ENCODE assay signal across 25 mouse cellular contexts in the genomic region with DNA sequence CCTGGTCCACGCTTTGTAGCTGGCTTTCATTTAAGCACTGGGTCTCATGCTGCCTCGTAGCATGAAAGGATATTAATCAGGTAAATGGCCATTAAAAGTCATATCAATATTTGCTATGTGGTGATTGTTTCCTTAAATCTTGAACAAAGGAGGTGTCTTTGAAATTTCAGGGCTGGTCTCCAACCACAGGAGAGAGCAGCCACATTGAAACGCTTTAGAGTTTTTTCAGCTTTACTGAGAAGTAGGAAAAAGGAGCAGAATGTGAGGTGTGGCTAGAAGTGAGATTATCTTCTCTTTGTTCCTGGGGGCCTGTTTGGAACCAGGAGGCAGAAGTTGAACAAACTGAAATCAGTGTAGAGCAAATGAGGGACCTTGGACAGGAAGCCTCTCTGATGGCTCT.
DNase-seq lines count a peak whose midpoint lies in the region; ATAC-seq and TF ChIP-seq lines count a peak whose summit lies in the region.
"Had no signal": no experiment of that assay in that cellular context is flagged by ENCODE, and none has a peak within 500 bp of the region (broad histone marks: within the 10 kb centered on the region; RNA-seq: fewer than 3 reads in every experiment).

No protein-coding gene starts in this region.

- no peak for TF ChIP-seq CTCF in midbrain, postnatal 0 days (IDR thresholded peaks at IDR 0.05)
- no peak for TF ChIP-seq CTCF in intestine, postnatal 0 days (IDR thresholded peaks at IDR 0.05; ENCODE audit: low read depth)

- H3K27ac ChIP-seq in midbrain, embryonic 15.5 days: peak overlapping the region; percentile 15; the same call in 1 of the 2 replicates
- no peak overlapping the region for H3K27ac ChIP-seq in midbrain, postnatal 0 days (ENCODE audit: low read depth, low read length)
- peak overlapping the region; percentile 30 for H3K27ac ChIP-seq in limb, embryonic 10.5 days
- H3K27ac ChIP-seq in stomach, embryonic 16.5 days (ENCODE audit: low read length): peak overlapping the region; percentile 56
- no peak overlapping the region for H3K27ac ChIP-seq in intestine, postnatal 0 days (ENCODE audit: low read depth, low read length)
- H3K27ac ChIP-seq: embryonic facial prominence, embryonic 12.5 days; embryonic facial prominence, embryonic 15.5 days; gastrocnemius, adult 2 months; hindbrain, embryonic 13.5 days had no signal

- no peak for ATAC-seq in midbrain, embryonic 15.5 days (replicated peaks)
- no peak for ATAC-seq in midbrain, postnatal 0 days (ENCODE audit: low FRiP score)
- peak; percentile 58; the same call in 1 of the 2 replicates for ATAC-seq in stomach, embryonic 16.5 days (ENCODE audit: insufficient read depth, low FRiP score)
- no peak for ATAC-seq in intestine, postnatal 0 days
- ATAC-seq: forebrain, embryonic 14.5 days; forebrain, postnatal 0 days; hindbrain, embryonic 16.5 days; Patski had no signal

- H3K4me1 ChIP-seq in midbrain, embryonic 15.5 days: no peaks in the 10 kb centered on the region
- H3K4me1 ChIP-seq in midbrain, postnatal 0 days (ENCODE audit: insufficient read depth, low read length): no peaks in the 10 kb centered on the region
- H3K4me1 ChIP-seq in limb, embryonic 10.5 days: peaks cover 21% of the 10 kb centered on the region
- no peaks in the 10 kb centered on the region for H3K4me1 ChIP-seq in stomach, embryonic 16.5 days (ENCODE audit: control insufficient read depth, insufficient read depth, low read length)
- H3K4me1 ChIP-seq in intestine, postnatal 0 days (replicated peaks; ENCODE audit: control insufficient read depth, insufficient read depth, low read length): no peaks in the 10 kb centered on the region
- H3K4me1 ChIP-seq: embryonic facial prominence, embryonic 12.5 days; embryonic facial prominence, embryonic 15.5 days; hindbrain, embryonic 13.5 days had no signal

- no peak for DNase-seq in midbrain, postnatal 0 days (ENCODE audit: low spot score)
- no peak for DNase-seq in limb, embryonic 10.5 days (ENCODE audit: low spot score)
- no peak for DNase-seq in lung, postnatal 25 days (ENCODE audit: low spot score)
- DNase-seq: adrenal gland, postnatal 10 days; adrenal gland, postnatal 36 days; B cell, adult 2 months; cerebellum, adult 11 months; cerebellum, adult 2 months; cerebellum, adult 9-11 months; cerebellum, postnatal 25 days; forebrain, postnatal 0 days; gastrocnemius, adult 2 months; gastrocnemius, postnatal 14 days had no signal

- no peaks in the 10 kb centered on the region for H3K27me3 ChIP-seq in midbrain, embryonic 15.5 days (replicated peaks)
- no peaks in the 10 kb centered on the region for H3K27me3 ChIP-seq in midbrain, postnatal 0 days (ENCODE audit: insufficient read depth, low read length)
- H3K27me3 ChIP-seq in limb, embryonic 10.5 days (ENCODE audit: low read depth, poor library complexity, severe bottlenecking): no peaks in the 10 kb centered on the region
- no peaks in the 10 kb centered on the region for H3K27me3 ChIP-seq in stomach, embryonic 16.5 days (ENCODE audit: control insufficient read depth, insufficient read depth, low read length)
- no peaks in the 10 kb centered on the region for H3K27me3 ChIP-seq in intestine, postnatal 0 days (replicated peaks; ENCODE audit: control insufficient read depth, insufficient read depth, low read length)
- H3K27me3 ChIP-seq: CH12.LX; embryonic facial prominence, embryonic 12.5 days; embryonic facial prominence, embryonic 15.5 days; hindbrain, embryonic 13.5 days had no signal

- peaks cover 4% of the 10 kb centered on the region; the same call in 1 of the 2 replicates for H3K9me3 ChIP-seq in midbrain, embryonic 15.5 days
- H3K9me3 ChIP-seq in midbrain, postnatal 0 days (ENCODE audit: low read length): peaks cover 4% of the 10 kb centered on the region; the same call in 1 of the 2 replicates
- H3K9me3 ChIP-seq in limb, embryonic 10.5 days (replicated peaks): no peaks in the 10 kb centered on the region
- no peaks in the 10 kb centered on the region for H3K9me3 ChIP-seq in stomach, embryonic 16.5 days (replicated peaks; ENCODE audit: control insufficient read depth, low read length)
- no peaks in the 10 kb centered on the region for H3K9me3 ChIP-seq in intestine, postnatal 0 days (ENCODE audit: control insufficient read depth)
- H3K9me3 ChIP-seq: embryonic facial prominence, embryonic 12.5 days had no signal

- 64% methylated on average over 3 of the region's 3 CpGs for WGBS in midbrain, embryonic 15.5 days
- WGBS in midbrain, postnatal 0 days: 53% methylated on average over 3 of the region's 3 CpGs
- WGBS in limb, embryonic 10.5 days: 61% methylated on average over 3 of the region's 3 CpGs
- WGBS in stomach, embryonic 16.5 days: 41% methylated on average over 3 of the region's 3 CpGs
- WGBS in intestine, postnatal 0 days: 42% methylated on average over 3 of the region's 3 CpGs

- no peak overlapping the region for H3K4me3 ChIP-seq in midbrain, embryonic 15.5 days
- H3K4me3 ChIP-seq in midbrain, postnatal 0 days (ENCODE audit: low read depth, low read length): no peak overlapping the region
- no peak overlapping the region for H3K4me3 ChIP-seq in limb, embryonic 10.5 days
- H3K4me3 ChIP-seq in stomach, embryonic 16.5 days (replicated peaks; ENCODE audit: low read length): no peak overlapping the region
- H3K4me3 ChIP-seq in intestine, postnatal 0 days (ENCODE audit: low read depth, low read length): no peak overlapping the region
- H3K4me3 ChIP-seq: embryonic facial prominence, embryonic 12.5 days; embryonic facial prominence, embryonic 15.5 days; gastrocnemius, adult 2 months; hindbrain, embryonic 13.5 days had no signal

- H3K36me3 ChIP-seq in midbrain, embryonic 15.5 days (replicated peaks): no peaks in the 10 kb centered on the region
- H3K36me3 ChIP-seq in midbrain, postnatal 0 days (ENCODE audit: insufficient read depth, low read length): no peaks in the 10 kb centered on the region
- H3K36me3 ChIP-seq in limb, embryonic 10.5 days: no peaks in the 10 kb centered on the region
- no peaks in the 10 kb centered on the region for H3K36me3 ChIP-seq in stomach, embryonic 16.5 days (ENCODE audit: control insufficient read depth, insufficient read depth, low read length)
- H3K36me3 ChIP-seq in intestine, postnatal 0 days (ENCODE audit: control insufficient read depth, insufficient read depth): no peaks in the 10 kb centered on the region
- H3K36me3 ChIP-seq: embryonic facial prominence, embryonic 12.5 days; embryonic facial prominence, embryonic 15.5 days; G1E; hindbrain, embryonic 13.5 days had no signal

- no peak overlapping the region for H3K9ac ChIP-seq in midbrain, embryonic 15.5 days
- H3K9ac ChIP-seq in midbrain, postnatal 0 days (replicated peaks; ENCODE audit: low read length, poor library complexity, severe bottlenecking): no peak overlapping the region
- H3K9ac ChIP-seq in stomach, embryonic 16.5 days (ENCODE audit: low read length): no peak overlapping the region
- H3K9ac ChIP-seq in intestine, postnatal 0 days (ENCODE audit: low read depth, low read length): no peak overlapping the region
- H3K9ac ChIP-seq: embryonic facial prominence, embryonic 12.5 days; embryonic facial prominence, embryonic 15.5 days; forebrain, postnatal 0 days; hindbrain, embryonic 13.5 days had no signal

- no peak overlapping the region for H3K4me2 ChIP-seq in midbrain, embryonic 15.5 days
- H3K4me2 ChIP-seq in midbrain, postnatal 0 days (ENCODE audit: low read depth, low read length, poor library complexity, severe bottlenecking): no peak overlapping the region
- H3K4me2 ChIP-seq in stomach, embryonic 16.5 days (ENCODE audit: low read depth, low read length): no peak overlapping the region
- no peak overlapping the region for H3K4me2 ChIP-seq in intestine, postnatal 0 days (replicated peaks; ENCODE audit: low read depth)
- H3K4me2 ChIP-seq: embryonic facial prominence, embryonic 12.5 days; embryonic facial prominence, embryonic 15.5 days; heart, embryonic 11.5 days; hindbrain, embryonic 13.5 days had no signal

Comparison
In these comparisons a context has a peak if more than half of its experiments do, and no peak if none do; other contexts are left out.
1. H3K27ac ChIP-seq: peak in midbrain, embryonic 15.5 days (single experiment), limb, embryonic 10.5 days (single experiment) and stomach, embryonic 16.5 days (single experiment); none in midbrain, postnatal 0 days (single experiment) and intestine, postnatal 0 days (single experiment).